Mouse (Mus musculus): ENCODE measurements around the gene Nup188.

The Nup188 gene

DNA sequence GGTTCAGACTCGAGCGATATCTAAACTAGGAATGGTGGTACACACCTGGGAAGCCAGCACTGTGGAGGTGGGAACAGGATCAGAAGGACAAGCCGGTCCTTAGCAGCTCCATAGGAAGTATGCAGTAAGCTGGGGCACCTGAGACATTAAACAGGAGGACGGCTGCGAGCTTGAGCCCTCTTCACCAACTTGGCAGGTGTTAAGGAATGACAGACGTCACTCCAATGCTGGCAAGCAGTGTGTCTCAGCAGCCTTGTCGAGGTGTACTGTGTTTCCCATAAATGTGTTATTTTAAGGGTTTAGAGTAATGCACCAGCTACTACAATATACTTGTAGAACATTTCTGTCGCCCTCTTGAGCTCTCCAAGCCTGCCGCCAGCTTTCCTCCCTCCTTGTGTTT lies 100.7 kb downstream of the Nup188 start:
- no peak for DNase-seq (ENCODE audit: low spot score in 2 of 2)

DNA sequence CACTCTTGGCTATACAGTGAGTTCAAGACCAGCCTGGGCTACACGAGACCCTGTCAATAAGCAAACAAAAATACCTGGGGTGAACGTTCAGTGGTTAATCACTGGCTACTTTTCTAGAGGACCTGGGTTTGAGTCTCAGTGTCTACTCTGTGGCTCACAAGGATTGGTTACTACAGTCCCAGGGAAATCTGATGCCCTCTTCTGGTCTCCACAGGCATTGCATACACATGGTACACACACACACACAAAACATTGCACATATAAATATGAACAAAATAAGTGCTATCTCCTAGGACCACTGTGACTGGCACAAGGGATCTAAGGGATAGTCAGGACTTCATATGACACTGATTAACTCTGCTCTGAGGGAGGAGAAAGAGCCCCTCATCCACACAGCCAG lies 102.8 kb downstream of the Nup188 start:
- no peak for DNase-seq (ENCODE audit: low spot score in 2 of 2)

- peak; percentile 99 for DNase-seq (ENCODE audit: low spot score in 2 of 2)
These were observed 105.9 kb downstream of the Nup188 start, which contains the start of gene Dolpp1 for GRCm38 (mm10) chr2:30392114-30392576. Dolpp1 (plus strand) TSS chr2:30392254.

- DNase-seq (ENCODE audit: low spot score in 2 of 2) = peak; percentile 41 to 53
These were observed 106.6 kb downstream of the Nup188 start for GRCm38 (mm10) chr2:30392577-30393369.

GRCm38 (mm10) chr2:30393370-30393656 lies 107.1 kb downstream of the Nup188 start:
- DNase-seq (ENCODE audit: low spot score in 2 of 2) = no peak
